Mouse (Mus musculus) mouse trophoblast stem cell (cell line): ENCODE results near the gene C2cd4c.

Experiments
- in situ Hi-C, 2 experiments: fragments of 300-500 bp; cut with MseI, MboI; formaldehyde crosslinking; loops; 2 replicates in 1 of 2; 3 replicates in 1 of 2; pipeline ENCODE4 v1.15.1; 2025

The C2cd4c gene

GRCm38 (mm10) chr10:79579781-79580180 is 34.0 kb downstream of the C2cd4c start:
- in situ Hi-C loops, result no loop called here

DNA sequence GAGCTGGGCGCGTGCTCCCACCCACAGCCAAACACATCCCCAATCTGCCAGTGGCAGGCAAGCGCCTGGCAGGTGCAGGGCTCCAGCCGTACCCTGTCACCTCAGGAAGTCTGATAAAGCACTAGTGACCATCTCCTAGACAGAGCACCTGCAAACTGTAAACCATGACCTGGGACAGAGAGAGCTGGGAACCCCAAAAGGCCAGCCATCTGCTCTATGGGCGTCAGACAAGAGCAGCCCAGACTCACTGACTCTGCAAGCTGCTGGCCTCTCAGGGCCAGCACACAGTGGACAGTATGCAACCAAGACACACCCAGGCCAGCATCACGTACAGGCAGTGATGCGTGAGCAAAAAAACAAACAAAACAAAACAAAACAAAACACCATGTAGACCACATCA is 34.9 kb downstream of the C2cd4c start:
- in situ Hi-C loops, result no loop called here

- in situ Hi-C loops, result no loop called here
Measured at GRCm38 (mm10) chr10:79578276-79578675, 35.5 kb downstream of the C2cd4c start.

GRCm38 (mm10) chr10:79577376-79577775 is 36.4 kb downstream of the C2cd4c start:
- in situ Hi-C loops, result no loop called here

- in situ Hi-C loops, result no loop called here
Measured at GRCm38 (mm10) chr10:79575754-79576153, 38.1 kb downstream of the C2cd4c start.

- in situ Hi-C loops, result no loop called here
Measured at GRCm38 (mm10) chr10:79574796-79575195, 39.0 kb downstream of the C2cd4c start.

DNA sequence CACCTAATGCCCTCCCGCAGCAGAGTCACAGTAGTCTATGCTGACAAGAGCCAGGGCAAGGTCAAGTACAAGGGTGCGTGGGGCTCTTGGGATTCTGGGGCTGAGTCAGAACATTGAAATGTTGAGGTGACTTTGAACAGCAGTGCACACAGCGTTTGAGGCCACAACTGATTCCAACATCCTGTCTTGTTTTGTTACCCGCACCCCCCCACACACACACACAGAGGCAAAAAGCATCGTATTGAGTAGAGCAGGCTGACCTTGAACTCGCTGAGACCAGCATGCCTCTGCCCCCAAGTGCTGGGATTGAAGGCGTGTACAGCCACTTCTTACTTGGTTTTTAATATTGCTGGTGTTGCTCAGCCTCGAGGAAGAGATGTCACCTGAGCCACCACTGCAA is 39.5 kb downstream of the C2cd4c start:
- in situ Hi-C loops, result no loop called here

- in situ Hi-C loops, result no loop called here
Measured at GRCm38 (mm10) chr10:79573611-79574010, 40.2 kb downstream of the C2cd4c start.

GRCm38 (mm10) chr10:79571314-79571713 is 42.5 kb downstream of the C2cd4c start:
- in situ Hi-C loops, result no loop called here

GRCm38 (mm10) chr10:79569921-79570320 is 43.9 kb downstream of the C2cd4c start:
- in situ Hi-C loops, result no loop called here

DNA sequence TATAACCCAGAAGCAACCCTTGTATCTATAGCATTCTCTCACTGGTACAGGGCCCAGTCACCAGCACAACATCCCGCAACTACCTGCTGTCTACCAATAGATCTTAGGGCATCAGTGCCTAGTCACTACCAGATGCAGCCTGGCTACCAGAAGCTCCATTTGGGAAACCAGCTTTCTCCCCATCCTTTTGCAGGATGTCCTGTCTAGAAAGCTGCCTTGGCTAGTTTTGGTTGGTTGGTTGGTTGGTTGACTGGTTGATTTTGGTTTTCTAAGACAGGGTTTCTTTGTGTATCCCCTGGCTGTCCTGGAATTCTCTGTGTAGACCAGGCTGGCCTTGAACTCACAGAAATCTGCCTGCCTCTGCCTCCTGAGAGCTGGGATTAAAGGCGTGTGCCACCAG is 54.1 kb downstream of the C2cd4c start:
- in situ Hi-C loops, result no loop called here

- in situ Hi-C loops, result no loop called here
Measured at GRCm38 (mm10) chr10:79557496-79557895, 56.3 kb downstream of the C2cd4c start.

DNA sequence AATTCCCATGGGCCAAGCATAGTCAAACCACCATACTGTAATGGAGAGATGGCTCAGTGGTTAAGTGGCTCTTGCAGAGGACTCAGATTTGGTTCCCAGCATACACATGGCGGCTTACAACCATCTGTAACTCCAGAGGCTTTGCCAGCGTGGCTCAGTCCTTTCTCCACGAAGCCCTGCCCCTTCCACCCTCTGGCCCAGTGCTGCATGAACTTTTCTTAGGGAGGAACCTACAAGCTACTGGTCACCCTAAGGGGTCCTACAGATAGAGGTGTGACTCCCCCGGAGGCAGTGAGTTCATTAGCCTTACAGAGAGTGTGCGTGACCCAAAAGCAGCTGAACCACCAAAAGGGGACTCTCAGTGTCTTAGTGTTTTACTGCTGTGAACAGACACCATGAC is 56.9 kb downstream of the C2cd4c start:
- in situ Hi-C loops, result no loop called here
